Mouse (Mus musculus) central nervous system, embryonic 18 days (tissue): ENCODE measurements around the gene Gm10134. TPM values are rescaled to one million over a fixed set of nuclear protein-coding genes. Genes with fewer than 3 reads are reported as not detected.

ENCODE experiments used
- polyA plus RNA-seq: library from polyadenylated mRNA; depleted of rRNA; stranded (reverse); fragments of >200 nt; gene quantifications from 2 replicates; pipeline ENCODE4 v1.2.3, GENCODE M21; 2012; rRNA removed

Gene Gm10134
- 0.47 and 0.78 TPM in 2 replicates for polyA plus RNA-seq

GRCm38 (mm10) chr2:28505795-28506194 is at the start of gene Gm10134:
Gene Gm10134, plus strand, starts transcription at chr2:28506095.

GRCm38 (mm10) chr2:28465836-28466518 is 39.9 kb upstream of the Gm10134 start, which contains the start of gene 1700007K13Rik:
Gene 1700007K13Rik, minus strand, starts transcription at chr2:28466332.

GRCm38 (mm10) chr2:28467860-28468485 is 37.9 kb upstream of the Gm10134 start, which contains the start of gene Mrps2:
Gene Mrps2, plus strand, starts transcription at chr2:28468066.

GRCm38 (mm10) chr2:28496671-28497070 is 9.2 kb upstream of the Gm10134 start, which contains the start of gene Gbgt1:
Gene Gbgt1, plus strand, starts transcription at chr2:28496891.

GRCm38 (mm10) chr2:28512798-28513401 is 7.0 kb downstream of the Gm10134 start, which contains the start of gene Ralgds:
Gene Ralgds, plus strand, starts transcription at chr2:28513125.

Other genes starting within 250 kb of the Gm10134 start
- 23.4 TPM in 2 replicates for gene Ppp1r26, start 59.3 kb upstream of the Gm10134 start, polyA plus RNA-seq
- 2.3 and 3.1 TPM in 2 replicates for gene 1700007K13Rik, start 39.8 kb upstream of the Gm10134 start, polyA plus RNA-seq
- 42.0 and 43.0 TPM in 2 replicates for gene Mrps2, start 38.0 kb upstream of the Gm10134 start, polyA plus RNA-seq
- 1.4 TPM in 2 replicates for gene Gbgt1, start 9.2 kb upstream of the Gm10134 start, polyA plus RNA-seq
- 166 and 171 TPM in 2 replicates for gene Ralgds, start 7.0 kb downstream of the Gm10134 start, polyA plus RNA-seq
- 0.05 and 0.08 TPM in 2 replicates for gene Cel, start 57.3 kb downstream of the Gm10134 start, polyA plus RNA-seq
- 38.7 and 40.5 TPM in 2 replicates for gene Gtf3c5, start 77.7 kb downstream of the Gm10134 start, polyA plus RNA-seq
- gene Gfi1b, start 115.9 kb downstream of the Gm10134 start, polyA plus RNA-seq: 0.03 TPM in 1 of 2 replicates, not detected in the other
- 38.8 and 39.1 TPM in 2 replicates for gene Tsc1, start 135.1 kb downstream of the Gm10134 start, polyA plus RNA-seq
- 0.88 and 1.3 TPM in 2 replicates for gene Spaca9, start 193.6 kb downstream of the Gm10134 start, polyA plus RNA-seq
- 1.7 and 2.0 TPM in 2 replicates for gene Ak8, start 194.1 kb downstream of the Gm10134 start, polyA plus RNA-seq